Mouse (Mus musculus): ENCODE results near the gene Tex21.
"Not testable (repeated sequence)": the region's sequence is repeated elsewhere in the genome, so short reads cannot be mapped to it uniquely, and the experiment has no call there.

The Tex21 gene

GRCm38 (mm10) chr12:76195912-76196708 is 50.4 kb downstream of the Tex21 start:
- peak; percentile 89 for DNase-seq (ENCODE audit: low read depth)

- DNase-seq (ENCODE audit: low read depth) = peak; percentile 55
Measured at GRCm38 (mm10) chr12:76194526-76194925, 52.0 kb downstream of the Tex21 start.

- DNase-seq (ENCODE audit: low read depth) = peak; percentile 84
Measured at GRCm38 (mm10) chr12:76190940-76191339, 55.6 kb downstream of the Tex21 start.

- DNase-seq (ENCODE audit: low read depth) = peak; percentile 71
Measured at GRCm38 (mm10) chr12:76187849-76188248, 58.7 kb downstream of the Tex21 start.

DNA sequence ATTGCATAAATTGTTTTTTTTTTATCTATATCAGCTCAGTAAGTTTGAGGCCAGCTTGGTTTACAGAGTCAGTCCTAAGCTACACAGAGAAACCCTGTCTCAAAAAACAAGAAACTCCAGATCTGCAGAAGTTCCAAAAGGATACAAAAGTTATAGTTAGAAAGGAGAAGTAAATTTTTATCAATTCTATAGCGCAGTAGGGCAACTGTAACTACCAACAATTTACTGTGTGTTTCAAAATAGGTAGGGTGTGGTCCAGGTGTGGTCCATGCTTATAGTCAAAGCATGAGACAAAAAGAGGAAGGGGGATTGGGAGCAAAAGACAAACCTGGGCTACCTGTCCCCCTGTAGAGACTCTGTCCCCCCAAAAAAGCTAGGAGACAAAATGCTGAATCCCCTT is 60.1 kb downstream of the Tex21 start:
- no peak for DNase-seq (ENCODE audit: low read depth)

DNA sequence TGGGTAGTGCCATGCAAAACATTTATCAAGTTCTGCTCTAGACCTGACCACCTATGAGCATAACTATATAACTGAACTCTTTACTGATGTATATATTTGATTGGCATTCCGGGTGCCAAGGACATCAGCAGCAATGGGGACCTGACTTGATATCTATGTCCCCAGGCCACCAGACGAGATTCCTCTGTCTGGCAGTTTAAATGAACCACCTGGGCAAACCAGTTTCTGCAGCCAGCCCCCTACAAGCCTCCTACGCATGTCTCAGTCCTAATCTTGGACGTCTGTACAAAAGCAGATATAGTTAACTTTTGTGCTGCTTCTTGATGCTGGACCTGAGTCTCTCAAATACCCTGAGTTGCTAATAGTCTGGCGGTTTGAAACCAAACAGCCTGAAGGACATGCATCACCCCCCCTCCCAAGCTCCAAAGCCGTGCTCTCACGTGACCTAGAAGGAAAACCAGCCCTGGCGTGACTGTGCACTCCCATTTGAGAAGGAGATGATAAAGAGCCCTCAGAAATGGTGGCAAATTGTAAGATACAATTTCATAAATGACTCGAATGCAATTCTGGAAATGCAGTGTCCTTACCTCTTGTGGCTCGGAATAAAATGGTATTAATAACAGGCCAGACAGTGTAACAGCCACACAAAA is 61.3 kb downstream of the Tex21 start:
- no peak for DNase-seq (ENCODE audit: low read depth)

DNA sequence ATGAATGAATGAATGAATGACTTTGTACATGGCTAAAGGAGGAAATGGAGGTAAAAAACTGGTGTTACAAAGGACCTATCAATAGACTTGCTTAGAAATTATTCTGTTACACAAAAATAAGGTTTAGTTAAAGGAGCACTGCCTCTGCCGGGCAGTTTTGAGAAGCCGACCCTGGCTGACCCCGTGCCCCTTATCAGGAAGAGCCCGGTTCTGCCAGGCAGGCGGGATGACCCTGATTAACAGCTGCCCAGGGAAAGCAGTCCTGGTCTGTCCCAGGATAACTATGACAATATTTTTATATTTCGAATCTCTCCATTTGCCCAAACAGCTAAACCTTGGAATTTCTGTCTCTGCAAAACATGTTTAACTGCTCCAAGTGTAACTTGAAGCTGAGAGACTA is 62.3 kb downstream of the Tex21 start:
- DNase-seq (ENCODE audit: low read depth) = no peak

DNA sequence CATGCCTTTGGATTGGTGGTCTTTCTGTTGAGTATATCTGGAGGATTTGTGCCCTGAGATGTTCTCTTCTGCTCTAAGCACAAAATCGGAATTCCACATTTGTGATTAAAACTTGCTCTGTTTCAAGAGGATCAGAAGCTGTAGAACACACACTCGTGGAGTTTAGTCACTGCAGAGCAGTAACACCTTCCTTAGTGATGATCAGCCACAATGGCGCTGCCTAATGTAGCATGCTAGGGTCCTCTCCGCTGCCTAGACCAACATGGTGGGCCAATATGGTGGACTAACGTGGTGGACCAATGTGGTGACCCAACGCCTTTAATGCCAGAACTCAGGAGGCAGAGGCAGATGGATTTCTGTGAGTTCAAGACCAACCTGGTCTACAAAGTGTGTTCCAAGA is 63.7 kb downstream of the Tex21 start:
- DNase-seq (ENCODE audit: low read depth) = no peak

- DNase-seq (ENCODE audit: low read depth) = peak; percentile 69
Measured at GRCm38 (mm10) chr12:76181471-76181870, 65.1 kb downstream of the Tex21 start.

DNA sequence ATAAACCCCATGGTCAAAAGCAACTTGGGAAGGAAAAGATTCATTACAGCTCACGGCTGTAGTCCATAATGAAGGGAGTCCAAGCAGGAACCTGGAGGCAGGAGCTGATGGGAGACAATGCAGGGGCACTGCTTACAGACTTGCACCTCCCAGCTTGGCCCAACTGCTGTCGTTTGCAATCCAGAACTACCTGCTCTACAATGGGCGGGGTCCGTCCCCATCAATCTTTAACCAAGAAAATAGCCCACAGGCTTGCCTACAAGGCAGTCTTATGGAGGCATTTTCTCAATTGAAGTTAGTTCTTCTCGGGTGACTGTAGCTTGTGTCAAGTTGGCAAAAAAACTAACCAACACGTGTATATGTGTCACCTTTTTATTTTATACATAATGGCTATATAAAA is 66.1 kb downstream of the Tex21 start:
- DNase-seq (ENCODE audit: low read depth) = no peak

GRCm38 (mm10) chr12:76179527-76179926 is 67.0 kb downstream of the Tex21 start:
- DNase-seq (ENCODE audit: low read depth) = peak; percentile 43

GRCm38 (mm10) chr12:76179051-76179450 is 67.5 kb downstream of the Tex21 start:
- DNase-seq (ENCODE audit: low read depth) = no peak

DNA sequence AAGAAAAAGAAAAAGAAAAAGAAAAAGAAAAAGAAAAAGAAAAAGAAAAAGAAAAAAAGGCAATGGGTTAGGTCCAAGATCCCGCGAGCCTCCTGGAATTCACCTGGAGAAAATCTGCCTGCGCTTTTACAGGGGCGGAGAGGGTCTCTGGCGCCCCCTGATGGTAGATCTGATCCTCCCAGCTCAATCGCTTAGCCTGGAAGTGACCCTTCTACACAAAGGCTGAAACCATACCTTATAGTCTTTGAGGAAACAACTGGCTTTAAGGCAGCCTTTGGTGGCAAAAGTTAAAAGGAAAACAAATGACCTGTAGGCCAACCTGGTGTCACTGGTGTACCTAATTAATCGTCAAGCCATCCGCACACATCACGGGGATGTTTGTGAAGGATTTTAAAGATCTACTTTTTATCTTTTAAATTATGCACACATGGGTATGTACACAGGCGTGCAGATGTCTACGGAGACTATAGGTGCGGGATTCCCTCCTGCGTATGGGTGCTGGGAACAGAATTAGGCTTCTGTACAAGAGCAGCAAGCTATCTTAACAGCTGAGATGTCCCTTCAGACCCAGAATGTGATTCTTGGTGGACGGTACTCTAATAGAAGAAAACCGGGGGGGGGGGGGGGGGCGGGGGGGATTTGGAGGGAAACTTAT is 68.6 kb downstream of the Tex21 start:
- DNase-seq (ENCODE audit: low read depth) = peak; percentile 61

GRCm38 (mm10) chr12:76177000-76177863 is 69.3 kb downstream of the Tex21 start, which contains the start of gene Esr2:
Gene Esr2, minus strand, starts transcription at chr12:76177259.
- no peak for DNase-seq (ENCODE audit: low read depth)

DNA sequence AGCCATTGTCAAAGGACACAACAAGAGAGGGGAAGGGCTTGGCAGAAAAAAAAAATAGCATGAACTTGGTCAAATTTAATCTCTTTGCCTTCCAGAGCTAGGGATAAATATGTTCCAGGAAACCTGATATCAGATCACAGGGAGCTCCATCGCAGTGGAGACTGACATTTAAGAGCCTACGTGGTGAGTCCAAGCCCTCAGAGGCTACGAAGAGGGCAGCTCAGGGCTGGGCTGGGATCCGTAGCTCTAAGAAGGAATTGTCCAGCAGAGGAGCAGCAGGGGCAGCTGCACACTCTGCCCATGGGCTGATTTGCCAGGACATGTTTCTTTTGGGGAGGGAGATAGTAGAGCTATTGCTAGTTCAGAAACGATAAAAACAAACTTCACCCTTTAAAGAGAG is 80.9 kb downstream of the Tex21 start:
- no peak for DNase-seq (ENCODE audit: low read depth)

DNA sequence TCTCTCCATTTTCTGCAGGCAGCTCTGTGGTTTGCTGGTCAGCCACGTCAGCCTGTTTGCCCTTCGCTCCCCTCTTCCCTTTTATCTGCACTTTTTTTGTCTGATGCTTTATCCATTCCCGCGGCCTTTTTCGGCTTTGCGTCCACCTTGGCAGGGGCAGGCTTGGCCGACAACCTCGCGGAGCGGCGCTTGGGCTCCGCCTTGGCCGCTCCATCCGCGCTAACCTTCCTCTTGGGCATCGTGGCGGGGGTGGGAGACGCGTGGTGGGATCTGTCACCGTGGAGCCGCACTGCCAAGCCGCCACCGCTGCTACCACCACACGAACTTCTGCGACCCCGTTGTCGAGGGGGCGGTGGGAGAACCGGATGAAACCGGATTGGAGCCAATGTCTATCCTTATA is 94.2 kb downstream of the Tex21 start:
- not testable (repeated sequence) for DNase-seq (ENCODE audit: low read depth)

Data from 416B (cell line).